16 mouse cellular contexts compared by ENCODE assay signal in the genomic region with DNA sequence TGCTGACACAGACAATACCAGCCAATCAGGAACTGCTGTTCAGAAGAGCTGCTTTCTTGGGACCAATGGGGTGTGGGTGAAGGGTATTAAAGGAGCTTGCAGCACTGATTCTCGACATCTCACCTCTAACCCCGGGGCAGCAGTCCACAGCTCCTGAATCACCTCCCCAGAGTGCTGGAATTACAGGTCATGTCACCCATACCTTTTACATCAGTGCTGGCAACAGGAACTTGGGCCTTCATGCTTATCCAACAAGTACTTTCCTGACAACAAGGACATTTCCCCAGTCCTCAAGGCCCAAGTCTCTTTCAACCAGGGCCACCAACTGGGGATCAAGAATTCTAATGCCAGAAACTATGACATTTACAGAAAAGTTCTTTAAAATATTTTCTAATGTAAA.
"Had no signal": no experiment of that assay in that cellular context is flagged by ENCODE, and none has a peak within 500 bp of the region (broad histone marks: within the 10 kb centered on the region; RNA-seq: fewer than 3 reads in every experiment).

No protein-coding gene starts in this region.

- H3K9me3 ChIP-seq: neural tube, embryonic 13.5 days; neural tube, embryonic 15.5 days; stomach, embryonic 15.5 days had no signal

- H3K4me3 ChIP-seq: neural tube, embryonic 13.5 days; neural tube, embryonic 15.5 days; stomach, embryonic 15.5 days had no signal

- H3K27me3 ChIP-seq: neural tube, embryonic 13.5 days; neural tube, embryonic 15.5 days; stomach, embryonic 15.5 days had no signal

- H3K9ac ChIP-seq: neural tube, embryonic 13.5 days; neural tube, embryonic 15.5 days; stomach, embryonic 15.5 days had no signal

- H3K27ac ChIP-seq: neural tube, embryonic 13.5 days; neural tube, embryonic 15.5 days; stomach, embryonic 15.5 days; stomach, postnatal 0 days had no signal

- DNase-seq: retina, postnatal 1 day; right cerebral cortex, adult 18-20 months; right cerebral cortex, postnatal 14 days; right cerebral cortex, postnatal 25 days; right cerebral cortex, postnatal 4 days; spleen, adult 18-20 months; thymus, adult 18-20 months; thymus, adult 2 months; thymus, postnatal 14 days; thymus, postnatal 25 days; thymus, postnatal 36 days; thymus, postnatal 4 days had no signal

- H3K4me1 ChIP-seq: neural tube, embryonic 15.5 days; stomach, embryonic 15.5 days had no signal

- H3K4me2 ChIP-seq: neural tube, embryonic 13.5 days; neural tube, embryonic 15.5 days; stomach, embryonic 15.5 days had no signal

- H3K36me3 ChIP-seq: stomach, embryonic 15.5 days had no signal
